Mouse (Mus musculus): Measurements from ENCODE around the gene Zfyve27. TPM values are rescaled to one million over a fixed set of nuclear protein-coding genes. Genes with fewer than 3 reads are reported as not detected.

Gene Zfyve27
- polyA plus RNA-seq, 1 experiment, result 12.7 TPM

DNA sequence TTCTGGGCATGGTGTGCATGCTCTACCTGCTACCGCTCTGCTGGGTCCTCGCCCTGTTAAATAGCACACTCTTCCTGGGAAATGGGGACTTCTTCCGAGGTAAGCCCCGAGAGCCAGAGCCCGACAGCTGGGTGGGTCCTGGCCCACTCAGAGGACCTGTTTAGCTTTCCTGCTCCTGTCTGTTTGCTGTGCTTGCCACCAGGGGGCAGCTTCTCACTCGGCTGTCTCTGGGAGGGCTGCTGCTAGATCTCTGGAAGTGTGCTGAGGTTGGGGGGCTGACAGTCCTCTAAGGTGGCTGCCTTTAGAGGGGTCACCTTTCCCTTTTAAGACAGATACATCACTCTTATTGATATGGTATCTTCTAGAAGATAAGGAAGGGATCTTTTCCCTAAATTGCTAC lies 18.9 kb downstream of the Zfyve27 start:
- Histone ChIP-seq H3K4me1 (ENCODE audit: control insufficient read depth, insufficient read depth, insufficient read length, low read length) (no peaks in the 10 kb centered on the region), H3K27ac (replicated peaks; ENCODE audit: low read depth, low read length) (no peak overlapping the region), H3K4me3 (ENCODE audit: insufficient read depth, low read depth, low read length) (no peak overlapping the region)

DNA sequence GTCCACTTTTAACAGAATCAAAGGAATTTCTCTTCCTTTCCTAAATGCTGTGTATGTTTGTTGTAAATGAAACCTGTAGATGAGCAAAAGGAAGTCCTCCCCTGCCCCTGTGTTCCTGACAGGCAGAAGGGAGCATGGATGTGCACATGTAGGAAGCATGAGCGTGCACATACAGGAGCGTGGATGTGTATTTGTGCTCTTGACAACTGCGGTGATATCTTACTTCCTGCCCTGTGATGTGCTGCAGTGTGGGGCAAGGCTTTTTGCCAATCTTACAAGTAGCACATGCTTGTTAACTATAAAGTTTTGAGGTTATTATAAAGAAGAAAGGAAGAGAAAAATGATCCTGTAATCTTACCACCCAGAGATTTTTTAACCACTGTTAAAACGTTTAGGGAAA lies 26.0 kb downstream of the Zfyve27 start:
- H3K4me1 ChIP-seq (ENCODE audit: control insufficient read depth, insufficient read depth, insufficient read length, low read length), result no peaks in the 10 kb centered on the region
- H3K27ac ChIP-seq (replicated peaks; ENCODE audit: low read depth, low read length), result no peak overlapping the region
- no peak overlapping the region for H3K4me3 ChIP-seq (ENCODE audit: insufficient read depth, low read depth, low read length)

GRCm38 (mm10) chr19:42190494-42190893 lies 26.7 kb downstream of the Zfyve27 start:
- Histone ChIP-seq H3K4me1 (ENCODE audit: control insufficient read depth, insufficient read depth, insufficient read length, low read length) (no peaks in the 10 kb centered on the region), H3K4me3 (ENCODE audit: insufficient read depth, low read depth, low read length) (no peak overlapping the region), H3K27ac (replicated peaks; ENCODE audit: low read depth, low read length) (no peak overlapping the region)

DNA sequence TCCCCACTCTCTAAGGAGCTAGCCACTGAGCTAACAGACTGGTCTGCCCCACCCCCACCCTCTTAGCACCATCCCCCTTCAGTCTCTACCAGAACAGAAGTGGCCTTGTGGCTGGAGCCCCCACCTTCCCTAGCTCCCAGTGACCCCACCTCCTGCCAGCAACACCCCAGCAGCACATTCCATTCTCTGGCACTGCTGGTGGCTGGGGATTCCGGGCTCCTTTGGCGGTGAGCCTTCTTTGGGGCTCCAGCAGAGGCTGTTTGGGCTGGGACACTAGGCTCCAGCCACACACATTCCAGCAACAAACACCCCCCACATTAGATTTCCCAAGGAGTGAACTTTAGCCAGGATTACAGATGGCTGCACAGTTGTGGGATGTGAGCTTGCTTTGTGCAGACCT lies 29.6 kb downstream of the Zfyve27 start:
- Histone ChIP-seq H3K4me1 (ENCODE audit: control insufficient read depth, insufficient read depth, insufficient read length, low read length) (0 out of 2 replicates have a peak, but pooled peaks cover 3% of the 10 kb centered on the region), H3K27ac (replicated peaks; ENCODE audit: low read depth, low read length) (no peak overlapping the region)

DNA sequence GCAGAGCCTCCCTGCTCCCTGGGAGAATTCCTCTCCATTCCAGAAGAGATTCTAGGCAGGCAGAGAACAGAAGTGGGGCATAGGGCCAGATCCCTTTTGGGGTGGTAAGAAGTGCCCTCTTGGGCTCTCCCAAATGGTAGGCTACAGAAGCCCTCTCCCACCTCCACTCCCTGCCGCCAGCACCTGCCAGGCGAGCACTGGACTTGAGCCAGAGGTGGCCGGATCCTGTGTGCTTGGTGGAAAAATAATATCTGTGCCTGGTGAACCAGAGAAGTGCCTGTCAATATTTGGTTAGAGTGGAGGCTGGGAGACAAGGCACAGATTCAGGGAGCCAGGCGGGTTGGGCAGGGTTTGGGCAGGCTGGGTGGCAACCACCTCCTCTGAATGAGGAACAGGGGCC lies 32.6 kb downstream of the Zfyve27 start:
- H3K4me1 ChIP-seq (ENCODE audit: control insufficient read depth, insufficient read depth, insufficient read length, low read length), result 0 out of 2 replicates have a peak, but pooled peaks cover 3% of the 10 kb centered on the region
- no peak overlapping the region for H3K27ac ChIP-seq (replicated peaks; ENCODE audit: low read depth, low read length)
- H3K4me3 ChIP-seq (ENCODE audit: insufficient read depth, low read depth, low read length), result no peak overlapping the region

More for the DNA sequence above, 29.6 kb downstream of the Zfyve27 start:
- H3K4me3 ChIP-seq (ENCODE audit: insufficient read depth, low read depth, low read length), result no peak overlapping the region

DNA sequence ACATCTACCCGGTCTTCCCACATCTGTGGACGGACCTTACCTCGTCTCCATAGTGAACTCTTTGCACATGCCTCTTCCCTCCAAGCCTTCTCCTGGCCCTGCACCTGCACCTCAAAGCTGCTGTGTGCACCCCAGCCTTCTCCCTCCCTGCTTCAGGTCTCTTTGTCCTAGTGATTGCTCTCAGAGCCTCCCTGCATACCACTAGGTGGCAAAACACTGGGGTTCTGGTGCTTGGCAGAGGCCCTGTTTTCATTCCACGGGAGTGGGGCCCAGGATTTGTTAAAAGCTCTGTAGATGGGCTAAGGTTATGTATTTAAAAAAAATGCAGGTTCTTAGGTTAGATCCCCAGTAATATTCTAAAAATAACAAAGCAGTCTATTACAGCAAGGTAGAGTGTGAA lies 33.3 kb downstream of the Zfyve27 start:
- Histone ChIP-seq H3K27ac (replicated peaks; ENCODE audit: low read depth, low read length) (no peak overlapping the region), H3K4me1 (ENCODE audit: control insufficient read depth, insufficient read depth, insufficient read length, low read length) (0 out of 2 replicates have a peak, but pooled peaks cover 3% of the 10 kb centered on the region), H3K4me3 (ENCODE audit: insufficient read depth, low read depth, low read length) (no peak overlapping the region)

DNA sequence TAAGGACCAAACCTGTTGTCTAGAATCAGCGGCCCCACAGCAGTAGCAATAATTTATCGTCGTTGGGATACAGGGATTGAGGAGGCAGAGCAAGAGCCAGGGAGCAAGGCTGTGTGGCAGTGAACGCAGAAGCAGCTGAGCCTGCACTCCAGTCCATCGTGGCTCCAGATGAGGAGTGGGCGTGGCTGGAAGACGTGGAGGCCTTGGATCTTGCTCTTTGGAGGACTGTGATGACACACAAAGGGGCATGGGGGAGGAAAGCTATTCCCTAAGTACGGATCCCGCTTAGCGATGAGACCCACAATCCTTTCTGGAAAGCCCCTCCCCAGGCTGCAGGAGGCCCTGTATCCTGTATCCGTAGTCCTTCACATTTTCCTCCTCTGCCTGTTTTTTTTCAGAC lies 34.3 kb downstream of the Zfyve27 start:
- Histone ChIP-seq H3K4me3 (ENCODE audit: insufficient read depth, low read depth, low read length) (no peak overlapping the region), H3K4me1 (ENCODE audit: control insufficient read depth, insufficient read depth, insufficient read length, low read length) (0 out of 2 replicates have a peak, but pooled peaks cover 3% of the 10 kb centered on the region)

GRCm38 (mm10) chr19:42201696-42202381 lies 38.1 kb downstream of the Zfyve27 start, which contains the start of gene Sfrp5:
TSS of gene Sfrp5 (minus strand) at chr19:42202252.
- no peaks in the 10 kb centered on the region for H3K4me1 ChIP-seq (ENCODE audit: control insufficient read depth, insufficient read depth, insufficient read length, low read length)
- H3K4me3 ChIP-seq (ENCODE audit: insufficient read depth, low read depth, low read length), result no peak within 1 kb of the TSS
- no peak within 1 kb of the TSS for H3K27ac ChIP-seq (replicated peaks; ENCODE audit: low read depth, low read length)

More for the DNA sequence above, 34.3 kb downstream of the Zfyve27 start:
- H3K27ac ChIP-seq (replicated peaks; ENCODE audit: low read depth, low read length), result no peak overlapping the region

GRCm38 (mm10) chr19:42202467-42202866 lies 38.7 kb downstream of the Zfyve27 start:
- no peak overlapping the region for H3K4me3 ChIP-seq (ENCODE audit: insufficient read depth, low read depth, low read length)
- no peaks in the 10 kb centered on the region for H3K4me1 ChIP-seq (ENCODE audit: control insufficient read depth, insufficient read depth, insufficient read length, low read length)
- H3K27ac ChIP-seq (replicated peaks; ENCODE audit: low read depth, low read length), result no peak overlapping the region

DNA sequence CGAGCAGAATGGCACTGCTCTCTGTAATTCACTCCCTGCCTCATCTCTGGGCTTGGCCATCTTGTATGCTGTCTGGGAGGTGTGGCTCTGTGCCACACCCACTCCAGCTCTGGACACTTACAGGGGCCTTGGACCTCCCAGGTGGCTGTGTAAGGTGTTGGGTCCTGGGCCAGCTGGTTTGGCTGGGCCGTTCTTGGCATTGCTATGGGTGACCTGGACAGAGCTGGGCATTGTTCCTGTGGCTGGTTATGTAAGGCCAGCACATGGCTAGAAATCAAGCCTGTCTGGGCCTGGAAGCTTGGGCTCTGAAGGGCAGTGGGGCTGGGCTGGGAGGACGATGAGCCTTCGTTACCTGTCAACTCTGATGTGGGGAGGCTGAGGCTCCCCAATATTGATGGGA lies 40.6 kb downstream of the Zfyve27 start:
- H3K4me1 ChIP-seq (ENCODE audit: control insufficient read depth, insufficient read depth, insufficient read length, low read length), result no peaks in the 10 kb centered on the region

GRCm38 (mm10) chr19:42205201-42205600 lies 41.5 kb downstream of the Zfyve27 start:
- no peaks in the 10 kb centered on the region for H3K4me1 ChIP-seq (ENCODE audit: control insufficient read depth, insufficient read depth, insufficient read length, low read length)
- H3K27ac ChIP-seq (replicated peaks; ENCODE audit: low read depth, low read length), result no peak overlapping the region
- H3K4me3 ChIP-seq (ENCODE audit: insufficient read depth, low read depth, low read length), result no peak overlapping the region

More for the DNA sequence above, 40.6 kb downstream of the Zfyve27 start:
- Histone ChIP-seq H3K4me3 (ENCODE audit: insufficient read depth, low read depth, low read length) (no peak overlapping the region), H3K27ac (replicated peaks; ENCODE audit: low read depth, low read length) (no peak overlapping the region)

DNA sequence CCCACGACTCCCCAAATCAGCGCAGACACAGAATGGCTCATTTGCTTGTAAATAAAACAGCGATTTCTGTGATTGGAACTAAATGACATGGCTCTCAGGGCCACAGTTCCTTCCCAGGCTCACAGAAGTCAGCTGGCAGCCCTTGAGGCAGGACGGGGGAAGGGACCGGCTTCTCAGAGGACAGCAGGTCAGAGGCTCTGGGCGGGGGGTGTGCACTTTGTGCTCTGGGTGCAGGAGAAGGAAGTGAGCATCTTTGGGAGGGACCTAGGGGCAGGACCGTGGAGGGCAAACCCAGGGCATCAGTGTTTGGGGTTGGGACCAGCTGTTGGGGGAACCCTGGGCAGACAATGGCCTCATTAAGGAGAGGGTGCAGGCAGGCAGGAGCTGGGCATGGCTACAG lies 45.7 kb downstream of the Zfyve27 start:
- no peak overlapping the region for H3K4me3 ChIP-seq (ENCODE audit: insufficient read depth, low read depth, low read length)
- H3K4me1 ChIP-seq (ENCODE audit: control insufficient read depth, insufficient read depth, insufficient read length, low read length), result no peaks in the 10 kb centered on the region
- no peak overlapping the region for H3K27ac ChIP-seq (replicated peaks; ENCODE audit: low read depth, low read length)

- Histone ChIP-seq H3K4me1 (ENCODE audit: control insufficient read depth, insufficient read depth, insufficient read length, low read length) (no peaks in the 10 kb centered on the region), H3K4me3 (ENCODE audit: insufficient read depth, low read depth, low read length) (no peak overlapping the region), H3K27ac (replicated peaks; ENCODE audit: low read depth, low read length) (no peak overlapping the region)
These were observed 46.2 kb downstream of the Zfyve27 start for GRCm38 (mm10) chr19:42209976-42210375.

DNA sequence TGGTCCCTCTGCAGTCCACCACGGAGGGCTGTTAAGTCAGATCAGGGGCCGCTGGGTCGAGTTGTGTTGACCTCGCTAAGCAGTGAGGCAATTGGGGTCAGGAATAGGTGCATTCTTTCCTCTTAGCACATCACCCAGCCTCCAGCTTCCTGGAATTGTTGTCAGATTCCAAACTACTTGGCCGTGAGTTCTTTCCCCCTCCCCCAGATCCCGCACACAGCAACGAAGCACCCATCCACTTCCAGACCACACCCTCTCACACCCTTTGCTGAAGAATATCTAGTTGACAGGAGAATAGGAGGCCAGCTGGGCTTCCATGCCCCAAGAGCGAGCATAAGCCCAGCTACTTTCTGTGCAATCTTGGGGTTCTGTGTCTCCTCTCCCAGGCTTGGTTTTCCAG lies 48.2 kb downstream of the Zfyve27 start:
- no peaks in the 10 kb centered on the region for H3K4me1 ChIP-seq (ENCODE audit: control insufficient read depth, insufficient read depth, insufficient read length, low read length)
- H3K4me3 ChIP-seq (ENCODE audit: insufficient read depth, low read depth, low read length), result no peak overlapping the region
- no peak overlapping the region for H3K27ac ChIP-seq (replicated peaks; ENCODE audit: low read depth, low read length)

DNA sequence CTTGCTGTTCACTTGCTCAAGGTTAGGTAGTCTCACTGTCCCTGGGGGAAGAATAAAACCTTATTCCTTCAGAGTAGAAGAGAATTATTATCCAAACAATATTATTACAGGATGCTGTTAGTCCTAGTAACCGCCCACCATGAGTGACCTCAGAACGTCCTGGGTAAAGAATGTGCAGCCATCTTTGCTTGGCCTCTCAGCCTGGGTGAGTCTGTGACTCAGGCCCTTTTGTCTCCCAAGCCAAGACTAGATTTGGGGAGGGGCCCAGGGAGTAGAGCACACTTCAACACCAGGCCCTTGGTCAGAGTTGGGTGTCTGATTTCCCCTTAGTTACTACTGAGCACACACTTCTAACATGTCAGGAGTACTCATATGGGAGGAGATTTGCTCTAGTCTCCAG lies 50.9 kb downstream of the Zfyve27 start:
- Histone ChIP-seq H3K4me1 (ENCODE audit: control insufficient read depth, insufficient read depth, insufficient read length, low read length) (no peaks in the 10 kb centered on the region), H3K4me3 (ENCODE audit: insufficient read depth, low read depth, low read length) (no peak overlapping the region), H3K27ac (replicated peaks; ENCODE audit: low read depth, low read length) (no peak overlapping the region)

GRCm38 (mm10) chr19:42216699-42217373 lies 53.1 kb downstream of the Zfyve27 start:
- Histone ChIP-seq H3K4me1 (ENCODE audit: control insufficient read depth, insufficient read depth, insufficient read length, low read length) (no peaks in the 10 kb centered on the region), H3K4me3 (ENCODE audit: insufficient read depth, low read depth, low read length) (no peak overlapping the region), H3K27ac (replicated peaks; ENCODE audit: low read depth, low read length) (no peak overlapping the region)

Data from brown adipose tissue, adult 24 weeks (tissue).